Mouse (Mus musculus): ENCODE results near the gene Zfp872. TPM values are rescaled to one million over a fixed set of nuclear protein-coding genes. Genes with fewer than 3 reads are reported as not detected.

Zfp872 gene
- 6.4 TPM for polyA plus RNA-seq (2014; fragmentation: Illumina TruSeq; extraction: RNeasy Lipid Tissue Mini Kit (QIAGEN cat#74804); ENCODE audit: low read depth, low replicate concordance)

DNA sequence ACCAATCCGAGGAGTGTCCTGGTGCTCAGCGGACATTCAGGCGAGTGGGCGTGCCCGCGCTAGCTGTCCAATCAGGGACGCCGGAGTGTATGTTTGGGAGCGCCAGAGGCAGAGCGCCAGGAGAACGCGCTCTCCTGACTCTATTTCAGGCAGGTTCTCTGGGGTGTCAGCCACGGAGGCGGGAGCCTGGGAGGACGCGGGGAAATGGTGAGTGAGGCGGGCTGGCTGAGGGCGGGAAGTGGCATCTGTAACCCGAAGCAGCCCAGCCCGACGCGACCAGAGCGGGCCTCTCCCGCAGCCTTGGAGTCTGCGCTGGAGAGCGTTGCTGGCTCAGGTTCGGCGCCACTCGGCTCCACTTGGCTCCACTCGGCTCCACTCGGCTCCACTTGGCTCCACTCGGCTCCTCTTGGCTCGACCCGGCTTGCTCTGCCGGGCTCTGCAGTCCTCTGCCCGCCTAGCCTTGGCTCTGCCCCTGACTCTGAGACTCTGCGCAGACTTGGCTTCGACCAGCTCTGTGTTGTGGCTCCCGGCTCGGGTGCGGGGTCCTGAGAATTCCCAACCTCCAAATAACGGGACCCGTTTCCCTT is at the start of gene Zfp872:
TSS of gene Zfp872 (plus strand) at position 66 of the 587 bp plus-strand sequence.

DNA sequence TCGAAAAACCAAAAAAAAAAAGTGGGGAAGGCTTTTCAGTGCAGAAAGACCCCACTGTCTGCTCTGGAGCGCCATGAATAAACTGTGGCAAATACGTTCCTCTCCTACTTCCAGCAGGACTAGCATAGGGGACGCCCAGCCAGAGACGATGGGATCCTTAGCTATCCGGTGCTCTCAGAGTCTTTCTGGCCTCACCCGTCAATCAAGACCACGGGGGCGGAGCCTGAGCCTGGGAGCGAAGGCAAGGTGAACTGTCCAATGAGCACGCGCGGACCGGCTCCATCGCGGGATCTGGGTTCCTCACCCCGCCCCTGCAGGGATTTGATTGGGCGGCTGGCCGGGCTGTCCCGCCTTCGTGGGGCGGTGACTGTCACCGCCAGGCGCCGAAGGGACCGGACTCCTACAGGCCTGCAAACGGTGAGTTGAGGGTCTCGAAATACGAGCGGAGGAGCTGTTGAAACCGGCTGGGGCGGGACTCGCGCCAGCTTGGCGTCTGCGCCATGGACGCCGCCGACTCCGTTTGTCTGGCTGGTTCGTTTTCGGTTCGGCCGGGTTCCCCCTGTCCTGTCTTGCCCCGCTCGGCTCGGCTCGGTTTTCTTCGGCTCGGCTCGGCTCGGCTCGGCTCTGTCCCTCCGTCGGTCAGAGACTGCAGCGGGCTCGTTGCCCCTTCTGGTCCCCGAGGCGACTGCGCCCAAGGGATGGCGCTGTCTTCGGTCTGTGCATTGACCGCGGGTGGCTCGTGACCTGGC is 31.2 kb upstream of the Zfp872 start, which contains the start of gene Pigyl:
TSS of gene Pigyl (plus strand) at position 350 of the 749 bp plus-strand sequence.

DNA sequence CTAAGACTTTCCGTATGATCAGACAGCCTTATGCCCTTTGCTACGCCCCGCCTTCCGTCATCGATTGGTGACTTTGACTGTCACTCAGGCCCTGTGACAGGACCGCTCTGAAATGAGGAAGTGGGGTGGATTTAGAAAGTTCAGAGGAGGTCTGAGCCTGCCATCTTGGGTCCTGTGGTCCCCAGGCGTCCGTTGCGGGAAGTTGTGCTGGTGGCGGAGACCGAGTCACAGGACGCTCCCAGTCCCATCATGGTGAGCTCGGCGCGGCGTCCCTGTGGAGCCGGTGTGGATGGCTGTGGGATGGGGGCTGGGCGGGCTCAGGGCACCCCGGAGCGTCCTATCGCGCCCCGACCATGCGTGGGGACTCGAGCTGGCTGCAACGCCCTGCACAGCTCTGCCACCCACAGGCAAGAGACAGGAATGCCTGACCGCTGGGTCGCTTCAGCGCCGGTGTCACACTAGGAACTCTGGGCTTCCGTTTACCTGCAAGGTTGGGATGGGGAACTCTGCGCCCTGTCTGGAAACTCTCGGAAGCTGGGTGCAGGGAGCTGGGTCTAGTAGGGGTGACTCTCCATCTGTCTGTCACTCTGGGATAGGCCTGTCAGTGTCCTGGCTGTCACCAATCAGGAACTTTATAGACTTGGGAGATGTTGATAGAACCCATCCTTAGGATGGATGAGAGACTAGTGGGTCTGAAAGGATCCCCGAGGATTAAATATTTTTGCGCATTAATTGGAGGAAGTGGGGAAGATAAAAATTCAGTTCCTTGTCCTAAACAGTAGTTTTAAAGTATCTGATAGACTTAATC is 37.9 kb downstream of the Zfp872 start, which contains the start of gene Zfp809:
TSS of gene Zfp809 (plus strand) at position 134 of the 808 bp plus-strand sequence.

Other genes with a start within 250 kb of the Zfp872 start
- gene Swsap1, start 232.3 kb upstream of the Zfp872 start, polyA plus RNA-seq (2014; fragmentation: Illumina TruSeq; extraction: RNeasy Lipid Tissue Mini Kit (QIAGEN cat#74804); ENCODE audit: low read depth, low replicate concordance), result 10.1 TPM
- not detected for gene Epor, start 224.6 kb upstream of the Zfp872 start, polyA plus RNA-seq (2014; fragmentation: Illumina TruSeq; extraction: RNeasy Lipid Tissue Mini Kit (QIAGEN cat#74804); ENCODE audit: low read depth, low replicate concordance)
- 2.8 TPM for gene Rgl3, start 198.6 kb upstream of the Zfp872 start, polyA plus RNA-seq (2014; fragmentation: Illumina TruSeq; extraction: RNeasy Lipid Tissue Mini Kit (QIAGEN cat#74804); ENCODE audit: low read depth, low replicate concordance)
- 0.76 TPM for gene Ccdc151, start 185.5 kb upstream of the Zfp872 start, polyA plus RNA-seq (2014; fragmentation: Illumina TruSeq; extraction: RNeasy Lipid Tissue Mini Kit (QIAGEN cat#74804); ENCODE audit: low read depth, low replicate concordance)
- 10.0 TPM for gene Prkcsh, start 185.3 kb upstream of the Zfp872 start, polyA plus RNA-seq (2014; fragmentation: Illumina TruSeq; extraction: RNeasy Lipid Tissue Mini Kit (QIAGEN cat#74804); ENCODE audit: low read depth, low replicate concordance)
- gene Elavl3, start 136.1 kb upstream of the Zfp872 start, polyA plus RNA-seq (2014; fragmentation: Illumina TruSeq; extraction: RNeasy Lipid Tissue Mini Kit (QIAGEN cat#74804); ENCODE audit: low read depth, low replicate concordance), result 1.1 TPM
- not detected for gene Gm49318, start 116.8 kb upstream of the Zfp872 start, polyA plus RNA-seq (2014; fragmentation: Illumina TruSeq; extraction: RNeasy Lipid Tissue Mini Kit (QIAGEN cat#74804); ENCODE audit: low read depth, low replicate concordance)
- gene Zfp653, start 116.7 kb upstream of the Zfp872 start, polyA plus RNA-seq (2014; fragmentation: Illumina TruSeq; extraction: RNeasy Lipid Tissue Mini Kit (QIAGEN cat#74804); ENCODE audit: low read depth, low replicate concordance), result not detected
- gene Ecsit, start 102.7 kb upstream of the Zfp872 start, polyA plus RNA-seq (2014; fragmentation: Illumina TruSeq; extraction: RNeasy Lipid Tissue Mini Kit (QIAGEN cat#74804); ENCODE audit: low read depth, low replicate concordance), result 4.3 TPM
- gene Cnn1, start 88.9 kb upstream of the Zfp872 start, polyA plus RNA-seq (2014; fragmentation: Illumina TruSeq; extraction: RNeasy Lipid Tissue Mini Kit (QIAGEN cat#74804); ENCODE audit: low read depth, low replicate concordance), result 3.6 TPM
- 8.3 TPM for gene Elof1, start 70.9 kb upstream of the Zfp872 start, polyA plus RNA-seq (2014; fragmentation: Illumina TruSeq; extraction: RNeasy Lipid Tissue Mini Kit (QIAGEN cat#74804); ENCODE audit: low read depth, low replicate concordance)
- gene Acp5, start 52.4 kb upstream of the Zfp872 start, polyA plus RNA-seq (2014; fragmentation: Illumina TruSeq; extraction: RNeasy Lipid Tissue Mini Kit (QIAGEN cat#74804); ENCODE audit: low read depth, low replicate concordance), result 5.2 TPM
- gene Pigyl, start 31.2 kb upstream of the Zfp872 start, polyA plus RNA-seq (2014; fragmentation: Illumina TruSeq; extraction: RNeasy Lipid Tissue Mini Kit (QIAGEN cat#74804); ENCODE audit: low read depth, low replicate concordance), result 5.1 TPM
- gene Zfp809, start 37.6 kb downstream of the Zfp872 start, polyA plus RNA-seq (2014; fragmentation: Illumina TruSeq; extraction: RNeasy Lipid Tissue Mini Kit (QIAGEN cat#74804); ENCODE audit: low read depth, low replicate concordance), result 105 TPM
- 0.64 TPM for gene Zfp599, start 71.8 kb downstream of the Zfp872 start, polyA plus RNA-seq (2014; fragmentation: Illumina TruSeq; extraction: RNeasy Lipid Tissue Mini Kit (QIAGEN cat#74804); ENCODE audit: low read depth, low replicate concordance)
- 18.8 TPM for gene Zfp810, start 119.6 kb downstream of the Zfp872 start, polyA plus RNA-seq (2014; fragmentation: Illumina TruSeq; extraction: RNeasy Lipid Tissue Mini Kit (QIAGEN cat#74804); ENCODE audit: low read depth, low replicate concordance)
- 11.0 TPM for gene Anln, start 201.1 kb downstream of the Zfp872 start, polyA plus RNA-seq (2014; fragmentation: Illumina TruSeq; extraction: RNeasy Lipid Tissue Mini Kit (QIAGEN cat#74804); ENCODE audit: low read depth, low replicate concordance)
- gene 9530077C05Rik, start 223.4 kb downstream of the Zfp872 start, polyA plus RNA-seq (2014; fragmentation: Illumina TruSeq; extraction: RNeasy Lipid Tissue Mini Kit (QIAGEN cat#74804); ENCODE audit: low read depth, low replicate concordance), result 4.0 TPM